Mouse (Mus musculus) heart, adult 2 months (tissue): Measurements from ENCODE around the gene Dclre1a.

Experiments used
- CTCF ChIP-seq: fragments of 200-600 bp; IDR thresholded peaks from 2 replicates; pipeline ENCODE4 v1.8.1; 2022; ENCODE audit warnings: antibody characterized with exemption, mild to moderate bottlenecking, moderate library complexity
- POLR2A ChIP-seq: fragments of 200-500 bp; IDR thresholded peaks from 2 replicates; pipeline ENCODE4 v1.6.1; 2011; ENCODE audit warnings: mild to moderate bottlenecking, low read depth, low read length, control low read depth; ENCODE audit not compliant: insufficient read depth

DNA sequence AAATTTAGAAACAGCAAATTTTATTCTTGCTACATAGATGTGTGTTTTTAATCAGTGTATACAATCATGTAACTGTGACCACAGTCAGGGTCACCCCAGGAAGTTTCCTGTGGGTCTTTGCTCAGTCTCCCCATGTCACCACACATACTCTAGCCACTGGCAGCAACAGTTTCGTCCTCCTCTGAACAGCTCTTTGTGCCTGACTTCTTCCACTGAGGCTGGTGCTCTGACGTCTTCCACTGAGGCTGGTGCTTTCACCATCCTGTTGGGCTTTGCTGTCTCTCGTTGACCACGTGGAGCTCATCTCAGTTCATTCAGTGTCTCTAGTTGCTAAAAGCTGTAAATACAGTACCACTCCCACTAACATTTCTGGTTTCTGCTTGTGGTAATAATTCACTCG lies 34.0 kb upstream of the Dclre1a start:
- no peak for TF ChIP-seq POLR2A
- no peak for TF ChIP-seq CTCF
